Mouse (Mus musculus) MEL (cell line): Measurements from ENCODE around the gene Stox1. TPM values are rescaled to one million over a fixed set of nuclear protein-coding genes. Genes with fewer than 3 reads are reported as not detected.

Source experiments
- DNase-seq: peaks from one replicate; pipeline ENCODE4 v3.0.0; 2011; ENCODE audit warnings: low read depth, low spot score
- H3K27ac ChIP-seq: 2 replicates; pipeline ENCODE4 v1.5.1; 2012; ENCODE audit warnings: low read depth, mild to moderate bottlenecking, control low read depth, low read length, moderate library complexity; ENCODE audit not compliant: control insufficient read depth
- H3K27me3 ChIP-seq, 2 experiments: fragments of 150-350 bp in 1 of 2; sonication (generic) in 1 of 2; 2 replicates each; pipeline ENCODE4 v1.6.1; 2012; ENCODE audit warnings: low read length in 2 of 2, mild to moderate bottlenecking in 2 of 2, improper control_type of control experiment in 1 of 2, moderate library complexity in 1 of 2; ENCODE audit not compliant: insufficient read depth in 2 of 2, control insufficient read depth in 1 of 2
- H3K36me3 ChIP-seq, 2 experiments: 2 replicates each; pipeline ENCODE4 v1.6.1; 2012 to 2014; ENCODE audit warnings: low read length in 2 of 2, improper control_type of control experiment in 1 of 2, inconsistent platforms in 1 of 2, mild to moderate bottlenecking in 1 of 2; ENCODE audit not compliant: insufficient read depth in 2 of 2, control insufficient read depth in 1 of 2
- H3K4me1 ChIP-seq, 2 experiments: fragments of 150-350 bp in 1 of 2; sonication (generic) in 1 of 2; 2 replicates each; pipeline ENCODE4 v1.6.1; 2012; ENCODE audit warnings: low read length in 2 of 2, improper control_type of control experiment in 1 of 2, mild to moderate bottlenecking in 1 of 2; ENCODE audit not compliant: insufficient read depth in 2 of 2, control insufficient read depth in 1 of 2
- H3K4me3 ChIP-seq, 2 experiments: fragments of 150-350 bp in 1 of 2; sonication (generic) in 1 of 2; 2 replicates each; pipeline ENCODE4 v1.5.1; 2012; ENCODE audit warnings: low read depth in 2 of 2, low read length in 2 of 2, mild to moderate bottlenecking in 2 of 2, moderate library complexity in 2 of 2, control low read depth in 1 of 2, improper control_type of control experiment in 1 of 2; ENCODE audit not compliant: control insufficient read depth in 1 of 2, insufficient read depth in 1 of 2
- H3K79me2 ChIP-seq: 2 replicates; pipeline ENCODE4 v1.6.1; 2012; ENCODE audit warnings: mild to moderate bottlenecking, low read length, moderate library complexity; ENCODE audit not compliant: control insufficient read depth, poor library complexity, insufficient read depth
- H3K9ac ChIP-seq: 2 replicates; pipeline ENCODE4 v1.6.1; 2012; ENCODE audit warnings: low read depth, mild to moderate bottlenecking, control low read depth, low read length, moderate library complexity; ENCODE audit not compliant: control insufficient read depth, poor library complexity, severe bottlenecking
- H3K9me3 ChIP-seq: fragments of 150-350 bp; sonication (generic); replicated peaks from 2 replicates; pipeline ENCODE4 v1.6.1; 2012; ENCODE audit warnings: mild to moderate bottlenecking, low read length, improper control_type of control experiment, moderate library complexity; ENCODE audit not compliant: insufficient read depth
- BHLHE40 ChIP-seq: IDR thresholded peaks from 2 replicates; pipeline ENCODE4 v1.6.1; 2012; ENCODE audit warnings: low read depth, mild to moderate bottlenecking, inconsistent platforms, low read length, improper control_type of control experiment, borderline replicate concordance
- CHD2 ChIP-seq: IDR thresholded peaks from 2 replicates; pipeline ENCODE4 v1.6.1; 2011; ENCODE audit warnings: low read length, improper control_type of control experiment
- E2F4 ChIP-seq: IDR thresholded peaks from 2 replicates; pipeline ENCODE4 v1.6.1; 2011; ENCODE audit warnings: low read depth, low read length, improper control_type of control experiment, borderline replicate concordance
- ELF1 ChIP-seq: IDR thresholded peaks from 2 replicates; pipeline ENCODE4 v1.6.1; 2014; ENCODE audit warnings: low read depth, mild to moderate bottlenecking, inconsistent platforms, low read length, improper control_type of control experiment, moderate library complexity
- GABPA ChIP-seq: IDR thresholded peaks from 2 replicates; pipeline ENCODE4 v1.6.1; 2012; ENCODE audit warnings: low read depth, mild to moderate bottlenecking, inconsistent platforms, low read length, improper control_type of control experiment, moderate library complexity
- JUND ChIP-seq: IDR thresholded peaks from 2 replicates; pipeline ENCODE4 v1.6.1; 2011; ENCODE audit warnings: low read depth, mild to moderate bottlenecking, improper control_type of control experiment, low read length
- KAT2A ChIP-seq: conservative IDR thresholded peaks from 2 replicates; pipeline ENCODE4 v1.6.1; 2012; ENCODE audit warnings: low read depth, low read length, improper control_type of control experiment, inconsistent platforms
- MAFK ChIP-seq: IDR thresholded peaks from 2 replicates; pipeline ENCODE4 v1.6.1; 2011; ENCODE audit warnings: low read depth, mild to moderate bottlenecking, low read length, improper control_type of control experiment, borderline replicate concordance
- MEF2A ChIP-seq: IDR thresholded peaks from 2 replicates; pipeline ENCODE4 v1.6.1; 2014; ENCODE audit warnings: low read depth, mild to moderate bottlenecking, inconsistent platforms, low read length, improper control_type of control experiment; ENCODE audit not compliant: poor library complexity, insufficient replicate concordance, severe bottlenecking; ENCODE audit errors: extremely low read depth
- NELFE ChIP-seq: IDR thresholded peaks from 2 replicates; pipeline ENCODE4 v1.6.1; 2011; ENCODE audit warnings: low read depth, low read length, improper control_type of control experiment
- POLR2A ChIP-seq, 2 experiments: IDR thresholded peaks; 2 replicates each; pipeline ENCODE4 v1.6.1; 2011 to 2012; ENCODE audit warnings: low read length in 2 of 2, mild to moderate bottlenecking in 2 of 2, control low read depth in 1 of 2, improper control_type of control experiment in 1 of 2, low read depth in 1 of 2, moderate library complexity in 1 of 2; ENCODE audit not compliant: control insufficient read depth in 1 of 2, insufficient read depth in 1 of 2, poor library complexity in 1 of 2
- POLR2AphosphoS2 ChIP-seq: IDR thresholded peaks from 2 replicates; pipeline ENCODE4 v1.6.1; 2011; ENCODE audit warnings: low read length, improper control_type of control experiment
- RAD21 ChIP-seq: IDR thresholded peaks from 2 replicates; pipeline ENCODE4 v1.6.1; 2011; ENCODE audit warnings: mild to moderate bottlenecking, low read depth, low read length, improper control_type of control experiment
- RCOR1 ChIP-seq: IDR thresholded peaks from 2 replicates; pipeline ENCODE4 v1.6.1; 2012; ENCODE audit warnings: low read depth, mild to moderate bottlenecking, inconsistent platforms, low read length, improper control_type of control experiment
- SIN3A ChIP-seq: IDR thresholded peaks from 2 replicates; pipeline ENCODE4 v1.6.1; 2012; ENCODE audit warnings: low read length, improper control_type of control experiment, inconsistent platforms
- SMC3 ChIP-seq: IDR thresholded peaks from 2 replicates; pipeline ENCODE4 v1.6.1; 2011; ENCODE audit warnings: low read depth, low read length, improper control_type of control experiment
- UBTF ChIP-seq: IDR thresholded peaks from 2 replicates; pipeline ENCODE4 v1.6.1; 2012; ENCODE audit warnings: low read depth, mild to moderate bottlenecking, inconsistent platforms, low read length, improper control_type of control experiment, moderate library complexity, borderline replicate concordance; ENCODE audit not compliant: insufficient read depth
- USF1 ChIP-seq: IDR thresholded peaks from 2 replicates; pipeline ENCODE4 v1.6.1; 2014; ENCODE audit warnings: low read depth, mild to moderate bottlenecking, inconsistent platforms, low read length, improper control_type of control experiment, moderate library complexity
- USF2 ChIP-seq, 2 experiments: IDR thresholded peaks; 2 replicates each; pipeline ENCODE4 v1.6.1; 2011 to 2012; ENCODE audit warnings: improper control_type of control experiment in 2 of 2, low read length in 2 of 2, borderline replicate concordance in 1 of 2, inconsistent platforms in 1 of 2, low read depth in 1 of 2, mild to moderate bottlenecking in 1 of 2; ENCODE audit not compliant: insufficient read depth in 1 of 2
- ZC3H11A ChIP-seq: IDR thresholded peaks from 2 replicates; pipeline ENCODE4 v1.6.1; 2012; ENCODE audit warnings: low read depth, mild to moderate bottlenecking, inconsistent platforms, low read length, improper control_type of control experiment
- ZKSCAN1 ChIP-seq: IDR thresholded peaks from 2 replicates; pipeline ENCODE4 v1.6.1; 2012; ENCODE audit warnings: low read depth, mild to moderate bottlenecking, inconsistent platforms, low read length, improper control_type of control experiment, moderate library complexity
- ZMIZ1 ChIP-seq: IDR thresholded peaks from 2 replicates; pipeline ENCODE4 v1.6.1; 2012; ENCODE audit warnings: low read depth, mild to moderate bottlenecking, inconsistent platforms, low read length, improper control_type of control experiment, moderate library complexity
- polyA plus RNA-seq, 2 experiments: library from polyadenylated mRNA; stranded (reverse) in 1 of 2; unstranded in 1 of 2; fragments of >175 nt in 1 of 2; fragments of >200 nt in 1 of 2; gene quantifications; 2 replicates each; pipeline versions ENCODE4 v1.2.1 to v1.2.4; 2012; ENCODE audit warnings: low replicate concordance in 2 of 2, low read depth in 1 of 2; ENCODE audit not compliant: insufficient read length in 2 of 2, insufficient read depth in 1 of 2, missing spikeins in 1 of 2
- total RNA-seq: library from RNA; depleted of rRNA; stranded (reverse); fragments of 300-350 nt; gene quantifications from 2 replicates; pipeline ENCODE4 v1.2.3, GENCODE M21; 2012

The Stox1 gene
- total and polyA plus RNA-seq, 3 experiments, result not detected

GRCm38 (mm10) chr10:62702436-62702835 lies 23.5 kb downstream of the Stox1 start:
- Histone ChIP-seq H3K27ac (no peak overlapping the region), H3K9me3 (no peaks in the 10 kb centered on the region), H3K36me3 (no peaks in the 10 kb centered on the region), H3K4me3 (no peak overlapping the region), H3K9ac (no peak overlapping the region), H3K79me2 (no peaks in the 10 kb centered on the region), H3K4me1 (no peaks in the 10 kb centered on the region), H3K27me3 (peaks cover 0 to 4% of the 10 kb centered on the region in 2 experiments; a peak in 3 of 4 replicates)
- no peak for DNase-seq
- TF ChIP-seq ELF1, result no peak
- no peak for TF ChIP-seq ZKSCAN1
- TF ChIP-seq USF1, result no peak
- TF ChIP-seq MEF2A, result no peak
- TF ChIP-seq KAT2A, result no peak
- no peak for TF ChIP-seq USF2 (IDR thresholded peaks at IDR 0.05; ENCODE audit: borderline replicate concordance in 1 of 2, insufficient read depth in 1 of 2, low read depth in 1 of 2, low read length in 2 of 2)
- no peak for TF ChIP-seq JUND
- TF ChIP-seq POLR2AphosphoS2, result no peak
- no peak for TF ChIP-seq BHLHE40
- no peak for TF ChIP-seq CHD2
- TF ChIP-seq UBTF, result no peak
- no peak for TF ChIP-seq MAFK
- TF ChIP-seq E2F4, result no peak
- TF ChIP-seq SMC3, result no peak
- TF ChIP-seq NELFE, result no peak
- TF ChIP-seq POLR2A (IDR thresholded peaks at IDR 0.05; ENCODE audit: control insufficient read depth in 1 of 2, insufficient read depth in 1 of 2, low read depth in 1 of 2, low read length in 2 of 2, poor library complexity in 1 of 2), result no peak
- TF ChIP-seq ZC3H11A, result no peak
- no peak for TF ChIP-seq GABPA
- no peak for TF ChIP-seq RAD21

GRCm38 (mm10) chr10:62692771-62693170 lies 33.2 kb downstream of the Stox1 start:
- DNase-seq, result no peak
- Histone ChIP-seq H3K4me3 (no peak overlapping the region), H3K27me3 (peaks cover 5 to 11% of the 10 kb centered on the region in 2 experiments; a peak in 3 of 4 replicates), H3K79me2 (no peaks in the 10 kb centered on the region), H3K36me3 (no peaks in the 10 kb centered on the region), H3K27ac (no peak overlapping the region), H3K9ac (no peak overlapping the region), H3K9me3 (no peaks in the 10 kb centered on the region), H3K4me1 (no peaks in the 10 kb centered on the region)
- TF ChIP-seq GABPA (no peak), RCOR1 (no peak), NELFE (no peak), ELF1 (no peak), SIN3A (no peak), ZMIZ1 (no peak), RAD21 (no peak), BHLHE40 (no peak)
